Mouse (Mus musculus) adrenal gland, adult (tissue): ENCODE measurements around the gene Gpr180.
A peak's percentile ranks its signal among the peaks of the same experiment; 100 is the strongest.
"Not testable (repeated sequence)": the region's sequence is repeated elsewhere in the genome, so short reads cannot be mapped to it uniquely, and the experiment has no call there.

Source experiments
- DNase-seq, 2 experiments: peaks; one replicate each; pipeline ENCODE4 v3.0.0; 2022 to 2023; ENCODE audit warnings: low spot score in 1 of 2; ENCODE audit not compliant: inconsistent age in 2 of 2

Gpr180 gene

GRCm38 (mm10) chr14:118136744-118137452 lies at the start of gene Gpr180:
TSS of gene Gpr180 (plus strand) at chr14:118137158.
- DNase-seq: peak; percentile 96 to 98

GRCm38 (mm10) chr14:118088437-118089207 lies 48.3 kb upstream of the Gpr180 start:
- no peak for DNase-seq

- DNase-seq: peak; percentile 93 to 98
Measured at GRCm38 (mm10) chr14:118089215-118089805, 47.6 kb upstream of the Gpr180 start.

- no peak for DNase-seq
Measured at GRCm38 (mm10) chr14:118089806-118090392, 47.1 kb upstream of the Gpr180 start.

GRCm38 (mm10) chr14:118098265-118098664 lies 38.7 kb upstream of the Gpr180 start:
- DNase-seq: no peak

GRCm38 (mm10) chr14:118101227-118101990 lies 35.5 kb upstream of the Gpr180 start:
- no peak for DNase-seq

- not testable (repeated sequence) for DNase-seq
Measured at GRCm38 (mm10) chr14:118107479-118107878, 29.5 kb upstream of the Gpr180 start.

GRCm38 (mm10) chr14:118113116-118113515 lies 23.8 kb upstream of the Gpr180 start:
- no peak for DNase-seq

GRCm38 (mm10) chr14:118124129-118124528 lies 12.8 kb upstream of the Gpr180 start:
- DNase-seq: no peak

GRCm38 (mm10) chr14:118124771-118125170 lies 12.2 kb upstream of the Gpr180 start:
- no peak for DNase-seq

- no peak for DNase-seq
Measured at GRCm38 (mm10) chr14:118126301-118126700, 10.7 kb upstream of the Gpr180 start.

- peak; percentile 14 to 52 for DNase-seq
Measured at GRCm38 (mm10) chr14:118131472-118131871, 5.5 kb upstream of the Gpr180 start.

GRCm38 (mm10) chr14:118131931-118132641 lies 4.9 kb upstream of the Gpr180 start:
- DNase-seq: peak in 1 of 2 experiments; percentile 46

- peak; percentile 99 for DNase-seq
Measured at GRCm38 (mm10) chr14:118132642-118132977, 4.3 kb upstream of the Gpr180 start, which contains the start of gene Tgds. TSS of gene Tgds (minus strand) at chr14:118132755.

- DNase-seq: no peak
Measured at GRCm38 (mm10) chr14:118137487-118137886, 529 bp downstream of the Gpr180 start.

- no peak for DNase-seq
Measured at GRCm38 (mm10) chr14:118142283-118142682, 5.3 kb downstream of the Gpr180 start.

- DNase-seq: no peak
Measured at GRCm38 (mm10) chr14:118148046-118148445, 11.1 kb downstream of the Gpr180 start.

GRCm38 (mm10) chr14:118148554-118148953 lies 11.6 kb downstream of the Gpr180 start:
- DNase-seq: no peak

GRCm38 (mm10) chr14:118150656-118151551 lies 13.9 kb downstream of the Gpr180 start:
- DNase-seq: no peak
